Mouse (Mus musculus) hindbrain, embryonic 13.5 days (tissue): Measurements from ENCODE around the gene Fcer2a. TPM values are rescaled to one million over a fixed set of nuclear protein-coding genes. Genes with fewer than 3 reads are reported as not detected.

Experiments used
- ATAC-seq: fragments of 200-750 bp; cut with Nextera tagmentation; 2 replicates; pipeline ENCODE4 v1.8.0; 2017; ENCODE audit warnings: moderate TSS enrichment; ENCODE audit not compliant: low FRiP score
- H3K27ac ChIP-seq: fragments of 300-500 bp; sonication (generic); 2 replicates; pipeline ENCODE4 v1.5.1; 2015; ENCODE audit warnings: inconsistent platforms, mild to moderate bottlenecking, moderate library complexity
- H3K27me3 ChIP-seq: fragments of 300-500 bp; sonication (generic); 2 replicates; pipeline ENCODE4 v1.6.1; 2015; ENCODE audit warnings: mild to moderate bottlenecking, inconsistent platforms
- H3K36me3 ChIP-seq: fragments of 300-500 bp; sonication (generic); 2 replicates; pipeline ENCODE4 v1.6.1; 2015; ENCODE audit warnings: mild to moderate bottlenecking, inconsistent platforms
- H3K4me1 ChIP-seq: fragments of 300-500 bp; sonication (generic); replicated peaks from 2 replicates; pipeline ENCODE4 v1.6.1; 2015; ENCODE audit warnings: inconsistent platforms
- H3K4me2 ChIP-seq: fragments of 300-500 bp; sonication (generic); 2 replicates; pipeline ENCODE4 v1.6.1; 2015; ENCODE audit warnings: inconsistent platforms, mild to moderate bottlenecking, moderate library complexity
- H3K4me3 ChIP-seq: fragments of 300-500 bp; sonication (generic); 2 replicates; pipeline ENCODE4 v1.5.1; 2015; ENCODE audit warnings: mild to moderate bottlenecking, inconsistent platforms
- H3K9ac ChIP-seq: fragments of 300-500 bp; sonication (generic); 2 replicates; pipeline ENCODE4 v1.6.1; 2015; ENCODE audit warnings: mild to moderate bottlenecking, inconsistent platforms
- H3K9me3 ChIP-seq: fragments of 300-500 bp; sonication (generic); 2 replicates; pipeline ENCODE4 v1.6.1; 2016; ENCODE audit warnings: inconsistent platforms
- WGBS: fragments of 180-500 bp; shearing (Covaris S2); methylation state at CpG from one replicate; pipeline ENCODE4 v1.1.7; 2015; 5-methylcytosine and 5-hydroxymethylcytosine counted together
- polyA plus RNA-seq: library from polyadenylated mRNA; unstranded; fragments of >200 nt; fragmentation: Nextera tagmentation; extraction: Ambion mirVana; gene quantifications from 2 replicates; pipeline ENCODE4 v1.2.1, GENCODE M21; 2015

Gene Fcer2a
- polyA plus RNA-seq, 1 experiment from 2014 or later = 0.51 TPM

DNA sequence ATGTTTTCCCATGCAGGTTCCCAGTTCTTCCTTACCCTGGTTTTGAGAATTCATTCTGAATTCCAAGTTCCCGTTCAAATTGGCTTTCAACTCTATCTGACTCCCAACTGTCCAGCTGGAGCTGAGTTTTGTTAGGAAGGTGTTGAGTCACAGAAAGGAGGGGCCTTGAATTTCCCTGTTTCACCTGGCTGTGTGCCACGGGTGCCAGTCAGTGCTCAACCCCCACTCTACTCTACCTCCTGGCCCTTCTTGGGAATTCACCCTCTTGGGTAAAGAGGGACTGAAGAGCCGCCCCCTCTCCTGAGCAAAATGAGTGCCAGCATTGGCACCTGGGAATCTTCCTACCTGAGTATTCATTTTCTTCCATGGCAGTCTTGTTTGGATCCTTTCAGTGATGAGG is 3.2 kb downstream of the Fcer2a start:
- Histone ChIP-seq H3K4me2 (no peak overlapping the region), H3K4me3 (no peak overlapping the region), H3K27me3 (0 out of 2 replicates have a peak, but pooled peaks cover 3% of the 10 kb centered on the region), H3K9ac (no peak overlapping the region), H3K36me3 (no peaks in the 10 kb centered on the region), H3K4me1 (no peaks in the 10 kb centered on the region), H3K27ac (no peak overlapping the region), H3K9me3 (no peaks in the 10 kb centered on the region)
- 77% methylated on average over 3 of the region's 3 CpGs for WGBS
- no peak for ATAC-seq

DNA sequence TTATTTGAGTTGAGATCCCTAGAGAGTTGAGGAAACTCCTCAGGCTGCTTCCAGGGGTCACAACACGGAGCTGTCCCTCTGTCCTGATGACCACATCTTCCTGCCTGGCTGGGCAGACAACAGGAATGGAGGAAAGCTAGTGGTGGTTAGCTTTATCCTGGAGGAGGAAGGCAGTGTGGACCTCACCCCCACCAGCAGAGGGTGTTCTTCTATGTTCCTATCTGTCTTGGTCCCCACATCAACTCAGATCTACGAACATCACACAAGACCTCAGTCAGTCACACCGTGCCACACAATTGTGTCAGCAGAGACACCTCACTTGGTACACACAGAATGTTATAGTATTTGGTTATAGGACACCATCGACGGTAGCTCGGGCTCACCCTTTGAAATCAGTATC is 6.4 kb downstream of the Fcer2a start:
- H3K27me3 ChIP-seq = 0 out of 2 replicates have a peak, but pooled peaks cover 3% of the 10 kb centered on the region
- 79% methylated on average over 6 of the region's 6 CpGs for WGBS
- no peaks in the 10 kb centered on the region for H3K4me1 ChIP-seq
- H3K27ac ChIP-seq = no peak overlapping the region
- no peak overlapping the region for H3K9ac ChIP-seq
- ATAC-seq = no peak
- H3K4me3 ChIP-seq = no peak overlapping the region
- peaks cover 9% of the 10 kb centered on the region for H3K36me3 ChIP-seq
- H3K9me3 ChIP-seq = no peaks in the 10 kb centered on the region
- no peak overlapping the region for H3K4me2 ChIP-seq

- Histone ChIP-seq H3K4me1 (0 out of 2 replicates have a peak, but pooled peaks cover 3% of the 10 kb centered on the region), H3K27me3 (no peaks in the 10 kb centered on the region), H3K36me3 (peaks cover 21% of the 10 kb centered on the region), H3K27ac (no peak overlapping the region), H3K9me3 (no peaks in the 10 kb centered on the region), H3K4me3 (no peak overlapping the region), H3K9ac (no peak overlapping the region), H3K4me2 (no peak overlapping the region)
- WGBS = 71% methylated on average over 5 of the region's 5 CpGs
- no peak for ATAC-seq
Observed at GRCm38 (mm10) chr8:3685422-3685821, 8.6 kb downstream of the Fcer2a start.

GRCm38 (mm10) chr8:3684530-3684929 is 9.4 kb downstream of the Fcer2a start:
- peak; percentile 43 for ATAC-seq
- Histone ChIP-seq H3K9me3 (no peaks in the 10 kb centered on the region), H3K4me3 (no peak overlapping the region), H3K27ac (no peak overlapping the region), H3K4me2 (no peak overlapping the region), H3K27me3 (no peaks in the 10 kb centered on the region), H3K9ac (no peak overlapping the region), H3K4me1 (peaks cover 12% of the 10 kb centered on the region; the same call in 1 of the 2 replicates), H3K36me3 (peaks cover 30% of the 10 kb centered on the region)

DNA sequence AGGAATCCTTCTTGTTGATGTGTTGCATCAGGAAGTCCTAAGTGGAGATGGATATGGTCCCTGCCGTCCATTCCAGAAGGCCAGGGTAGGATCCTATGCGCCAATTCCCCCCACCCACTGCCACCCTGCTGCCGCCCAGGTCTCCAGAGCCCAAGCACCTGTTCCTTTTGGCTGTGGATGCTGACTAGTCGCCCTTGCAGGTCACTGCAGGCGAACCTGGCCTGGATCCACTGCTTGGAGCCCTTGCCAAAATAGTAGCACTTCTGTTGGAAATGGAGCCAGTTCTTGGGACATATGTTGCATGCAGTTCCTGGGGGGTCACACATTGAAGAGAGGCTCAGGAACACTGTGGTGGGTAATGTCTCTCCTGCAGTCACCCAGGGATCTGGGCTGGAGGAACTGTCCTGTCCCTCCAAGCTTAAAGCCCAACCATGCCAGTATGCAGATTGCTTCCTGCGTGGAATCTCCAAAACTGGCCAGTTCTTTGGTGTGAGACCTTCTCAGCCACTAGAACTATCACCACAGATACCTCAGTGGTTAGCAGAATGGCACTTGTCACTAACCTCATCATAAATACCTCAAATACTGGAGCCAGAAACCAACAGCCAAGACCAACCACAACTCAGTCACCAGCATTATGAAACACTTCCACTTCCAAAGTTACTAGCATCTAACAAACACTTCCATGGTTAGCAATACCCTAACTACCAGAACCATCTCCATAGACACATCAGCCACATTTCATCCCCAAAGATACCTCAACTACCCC is 10.4 kb downstream of the Fcer2a start:
- no peaks in the 10 kb centered on the region for H3K27me3 ChIP-seq
- peaks cover 13% of the 10 kb centered on the region; the same call in 1 of the 2 replicates for H3K4me1 ChIP-seq
- H3K9me3 ChIP-seq = no peaks in the 10 kb centered on the region
- H3K9ac ChIP-seq = no peak overlapping the region
- ATAC-seq = no peak
- no peak overlapping the region for H3K27ac ChIP-seq
- H3K4me2 ChIP-seq = no peak overlapping the region
- peaks cover 39% of the 10 kb centered on the region for H3K36me3 ChIP-seq
- H3K4me3 ChIP-seq = no peak overlapping the region
- WGBS = 82% methylated on average over 6 of the region's 6 CpGs

GRCm38 (mm10) chr8:3682435-3682834 is 11.5 kb downstream of the Fcer2a start:
- Histone ChIP-seq H3K27me3 (no peaks in the 10 kb centered on the region), H3K9me3 (no peaks in the 10 kb centered on the region), H3K4me3 (no peak overlapping the region), H3K27ac (no peak overlapping the region), H3K4me1 (peaks cover 25% of the 10 kb centered on the region), H3K36me3 (peaks cover 39% of the 10 kb centered on the region), H3K4me2 (no peak overlapping the region), H3K9ac (no peak overlapping the region)
- ATAC-seq = no peak
- WGBS = 91% methylated on average over 5 of the region's 5 CpGs

- ATAC-seq = no peak
- H3K27ac ChIP-seq = no peak overlapping the region
- 94% methylated on average over 5 of the region's 5 CpGs for WGBS
- no peak overlapping the region for H3K9ac ChIP-seq
- H3K27me3 ChIP-seq = no peaks in the 10 kb centered on the region
- peaks cover 39% of the 10 kb centered on the region for H3K36me3 ChIP-seq
- H3K4me2 ChIP-seq = no peak overlapping the region
- H3K9me3 ChIP-seq = no peaks in the 10 kb centered on the region
- H3K4me3 ChIP-seq = no peak overlapping the region
- peaks cover 34% of the 10 kb centered on the region for H3K4me1 ChIP-seq
Observed at GRCm38 (mm10) chr8:3679656-3680055, 14.3 kb downstream of the Fcer2a start.

DNA sequence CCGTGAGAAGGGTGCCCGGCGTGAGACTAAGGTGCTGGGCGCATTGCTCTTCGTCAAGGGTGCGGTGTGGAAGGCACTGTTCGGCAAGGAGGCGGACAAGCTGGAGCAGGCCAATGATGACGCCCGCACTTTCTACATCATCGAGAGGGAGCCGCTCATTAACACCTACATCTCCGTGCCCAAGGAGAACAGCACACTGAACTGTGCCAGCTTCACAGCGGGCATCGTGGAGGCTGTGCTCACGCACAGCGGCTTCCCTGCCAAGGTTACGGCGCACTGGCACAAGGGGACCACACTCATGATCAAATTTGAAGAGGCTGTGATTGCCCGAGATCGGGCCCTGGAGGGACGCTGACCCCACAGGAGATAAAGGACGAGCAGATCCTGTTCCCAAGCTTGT is 14.7 kb downstream of the Fcer2a start:
- peaks cover 34% of the 10 kb centered on the region for H3K4me1 ChIP-seq
- no peak overlapping the region for H3K4me2 ChIP-seq
- 97% methylated on average over 23 of the region's 23 CpGs for WGBS
- H3K4me3 ChIP-seq = no peak overlapping the region
- no peak overlapping the region for H3K9ac ChIP-seq
- ATAC-seq = no peak
- no peaks in the 10 kb centered on the region for H3K27me3 ChIP-seq
- no peak overlapping the region for H3K27ac ChIP-seq
- H3K9me3 ChIP-seq = no peaks in the 10 kb centered on the region
- H3K36me3 ChIP-seq = peaks cover 39% of the 10 kb centered on the region

DNA sequence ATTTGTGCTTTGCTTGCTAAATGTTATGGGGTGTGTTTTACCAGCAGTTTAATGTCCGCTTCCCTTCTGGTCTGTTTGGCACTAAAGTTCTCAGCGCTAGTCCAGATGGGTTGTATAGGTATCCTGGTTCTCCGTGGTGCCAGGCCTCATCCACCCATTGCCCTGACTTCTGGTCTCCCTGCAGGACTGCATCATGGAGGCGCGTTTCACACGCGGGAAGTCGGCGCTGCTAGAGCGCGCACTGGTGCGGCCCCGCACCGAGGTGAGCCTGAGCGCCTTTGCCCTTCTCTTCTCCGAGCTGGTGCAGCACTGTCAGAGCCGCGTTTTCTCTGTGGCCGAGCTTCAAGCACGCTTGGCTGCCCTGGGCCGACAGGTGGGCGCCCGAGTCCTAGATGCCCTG is 15.1 kb downstream of the Fcer2a start:
- H3K27ac ChIP-seq = no peak overlapping the region
- WGBS = 97% methylated on average over 23 of the region's 23 CpGs
- peaks cover 34% of the 10 kb centered on the region for H3K4me1 ChIP-seq
- no peaks in the 10 kb centered on the region for H3K9me3 ChIP-seq
- peaks cover 39% of the 10 kb centered on the region for H3K36me3 ChIP-seq
- H3K27me3 ChIP-seq = no peaks in the 10 kb centered on the region
- H3K4me2 ChIP-seq = no peak overlapping the region
- no peak overlapping the region for H3K4me3 ChIP-seq
- ATAC-seq = no peak
- H3K9ac ChIP-seq = no peak overlapping the region

GRCm38 (mm10) chr8:3676993-3677579 is 16.9 kb downstream of the Fcer2a start:
- no peaks in the 10 kb centered on the region for H3K9me3 ChIP-seq
- H3K27ac ChIP-seq = peak overlapping the region; percentile 91
- peaks cover 29% of the 10 kb centered on the region for H3K36me3 ChIP-seq
- peak overlapping the region; percentile 96 for H3K9ac ChIP-seq
- H3K4me2 ChIP-seq = peak overlapping the region; percentile 94
- H3K27me3 ChIP-seq = no peaks in the 10 kb centered on the region
- peaks cover 41% of the 10 kb centered on the region for H3K4me1 ChIP-seq
- 8% methylated on average over 15 of the region's 15 CpGs for WGBS
- peak overlapping the region; percentile 88 for H3K4me3 ChIP-seq
- ATAC-seq = peak; percentile 5

DNA sequence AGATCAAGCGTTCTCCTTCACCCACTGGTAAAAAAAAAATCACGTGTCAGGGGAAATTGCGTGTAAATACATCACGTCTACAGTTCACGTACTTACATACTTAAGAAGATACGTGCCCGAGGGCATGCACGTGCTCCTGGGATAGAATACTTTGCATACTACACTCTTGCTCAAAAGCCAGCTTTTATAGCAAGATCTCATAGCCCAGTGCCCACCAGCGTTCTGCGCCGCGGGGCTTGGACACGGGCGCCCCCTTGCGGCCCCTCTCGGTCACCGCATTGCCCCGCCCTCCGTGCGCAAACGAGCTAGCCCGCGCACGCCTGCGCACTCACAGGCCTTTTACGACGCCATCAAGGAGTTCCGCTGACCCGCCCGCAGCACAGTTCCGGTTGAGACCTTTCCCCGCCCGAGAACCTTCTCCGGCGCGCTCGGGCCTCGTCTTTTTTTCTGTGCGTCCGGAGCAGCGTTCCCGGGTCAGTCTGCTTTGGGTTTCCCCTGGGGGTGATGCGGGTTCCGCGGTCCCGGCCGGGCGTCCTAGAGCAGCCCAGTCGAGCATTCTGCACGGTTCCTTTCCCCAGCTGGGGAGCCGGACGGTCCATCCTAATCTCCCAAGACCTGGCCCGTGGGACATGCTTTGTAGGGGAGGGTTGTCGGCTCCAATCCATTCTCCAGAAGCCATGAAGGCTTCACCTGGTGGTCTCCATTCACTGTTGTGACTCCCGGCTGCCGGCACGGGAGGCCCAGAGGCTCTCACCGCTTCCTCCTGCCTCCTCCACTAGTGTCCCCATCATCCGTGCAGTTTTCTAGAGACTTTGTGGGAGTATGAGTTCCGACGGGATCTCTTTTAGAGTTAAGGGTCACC is 17.6 kb downstream of the Fcer2a start, which contains the start of gene Trappc5:
TSS of gene Trappc5 (plus strand) at position 169 of the 862 bp plus-strand sequence.
- under 1% methylated on average over 61 of the region's 61 CpGs for WGBS
- peak; percentile 87 for ATAC-seq
- H3K4me3 ChIP-seq = peak within 1 kb of the TSS; percentile 88

DNA sequence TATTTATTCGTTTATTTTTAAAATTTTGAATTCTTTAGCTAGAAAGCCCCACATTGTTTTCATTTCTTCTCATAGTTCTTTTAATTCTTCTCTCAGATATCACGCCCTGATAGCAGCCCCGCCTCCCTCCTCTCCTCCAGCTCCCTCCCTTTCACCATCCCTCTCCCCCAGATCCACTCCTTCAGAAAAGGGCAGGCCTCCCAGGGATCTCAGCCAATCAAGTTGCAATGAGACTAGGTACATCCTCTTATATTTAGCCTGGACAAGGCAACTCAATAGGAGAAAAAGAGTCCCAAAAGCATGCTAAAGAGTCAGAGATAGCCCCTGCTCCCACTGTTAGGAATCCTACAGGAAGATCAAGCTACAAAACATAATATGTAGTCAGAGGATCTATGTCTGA is 19.3 kb downstream of the Fcer2a start:
- Histone ChIP-seq H3K36me3 (peaks cover 10% of the 10 kb centered on the region), H3K4me1 (peaks cover 30% of the 10 kb centered on the region), H3K27ac (no peak overlapping the region), H3K4me2 (no peak overlapping the region), H3K9ac (no peak overlapping the region), H3K9me3 (no peaks in the 10 kb centered on the region), H3K4me3 (no peak overlapping the region), H3K27me3 (no peaks in the 10 kb centered on the region)
- ATAC-seq = no peak
- 42% methylated on average over 3 of the region's 3 CpGs for WGBS

More for the DNA sequence above, 17.6 kb downstream of the Fcer2a start, which contains the start of gene Trappc5:
- Histone ChIP-seq H3K9me3 (no peaks in the 10 kb centered on the region), H3K27ac (peak within 1 kb of the TSS; percentile 91), H3K27me3 (no peaks in the 10 kb centered on the region), H3K36me3 (peaks cover 26% of the 10 kb centered on the region), H3K4me2 (peak within 1 kb of the TSS; percentile 94), H3K4me1 (peaks cover 41% of the 10 kb centered on the region), H3K9ac (peak within 1 kb of the TSS; percentile 96)
